Comparison of ENCODE assay signal across 18 mouse cellular contexts in the genomic region with DNA sequence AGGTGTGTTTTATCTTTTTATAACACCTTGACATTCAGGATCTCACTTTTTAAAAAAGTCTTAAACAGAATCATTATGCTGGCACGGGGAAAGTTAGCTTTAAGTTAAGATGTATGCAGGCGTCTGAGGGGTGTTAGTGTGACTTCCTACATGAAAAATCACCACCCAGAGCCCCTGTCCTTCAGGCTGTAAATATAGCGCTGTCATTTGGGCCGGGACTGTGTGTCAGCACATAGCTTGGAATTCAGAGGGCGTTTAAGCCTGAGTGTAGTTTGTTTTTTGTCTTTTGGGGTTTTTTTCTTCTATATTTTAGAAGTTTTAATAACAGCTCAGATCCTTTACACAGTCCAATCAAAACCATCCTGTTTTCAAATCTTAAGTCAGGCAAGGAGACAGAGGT.
DNase-seq lines count a peak whose midpoint lies in the region; ATAC-seq and TF ChIP-seq lines count a peak whose summit lies in the region.
"Had no signal": no experiment of that assay in that cellular context is flagged by ENCODE, and none has a peak within 500 bp of the region (broad histone marks: within the 10 kb centered on the region; RNA-seq: fewer than 3 reads in every experiment).

No protein-coding gene starts in this region.

- no peak for ATAC-seq in hindbrain, embryonic 12.5 days (ENCODE audit: low FRiP score)
- no peak for ATAC-seq in hindbrain, embryonic 16.5 days
- peak; percentile 54; the same call in 1 of the 2 replicates for ATAC-seq in lung, embryonic 14.5 days (ENCODE audit: insufficient read depth)
- ATAC-seq in heart, postnatal 0 days (ENCODE audit: insufficient read depth, low read depth), result no peak
- ATAC-seq: forebrain, embryonic 15.5 days had no signal

- no peak for DNase-seq in heart, adult 2 months
- no peak for DNase-seq in heart, postnatal 10 days
- peak; percentile 37 for DNase-seq in lung, embryonic 14.5 days
- DNase-seq in lung, adult 2 months, result no peak
- DNase-seq in heart, postnatal 0 days (ENCODE audit: low spot score), result no peak
- no peak for DNase-seq in gastrocnemius, postnatal 10 days
- DNase-seq: B cell, adult 2 months; cerebellum, adult 8-10 months; liver; right cerebral cortex, postnatal 4 days; thymus, postnatal 36 days had no signal

- H3K27me3 ChIP-seq in heart, adult 2 months (ENCODE audit: control insufficient read depth, insufficient read depth, low read length), result no peaks in the 10 kb centered on the region
- no peaks in the 10 kb centered on the region for H3K27me3 ChIP-seq in hindbrain, embryonic 12.5 days
- no peaks in the 10 kb centered on the region for H3K27me3 ChIP-seq in hindbrain, embryonic 16.5 days (replicated peaks; ENCODE audit: control insufficient read depth, insufficient read depth, low read length)
- H3K27me3 ChIP-seq in lung, embryonic 14.5 days (ENCODE audit: insufficient read depth, low read length), result no peaks in the 10 kb centered on the region
- H3K27me3 ChIP-seq in heart, postnatal 0 days (ENCODE audit: control insufficient read depth, insufficient read depth, low read length), result no peaks in the 10 kb centered on the region
- H3K27me3 ChIP-seq: embryonic facial prominence, embryonic 12.5 days; forebrain, embryonic 15.5 days; hindbrain, embryonic 13.5 days; midbrain, embryonic 12.5 days; neural tube, embryonic 12.5 days had no signal

- no peak overlapping the region for H3K4me3 ChIP-seq in heart, adult 2 months
- no peak overlapping the region for H3K4me3 ChIP-seq in hindbrain, embryonic 12.5 days
- no peak overlapping the region for H3K4me3 ChIP-seq in hindbrain, embryonic 16.5 days (ENCODE audit: low read length)
- no peak overlapping the region for H3K4me3 ChIP-seq in lung, embryonic 14.5 days (ENCODE audit: low read depth, low read length)
- no peak overlapping the region for H3K4me3 ChIP-seq in lung, adult 2 months (replicated peaks; ENCODE audit: extremely low read depth, low read depth, low read length)
- no peak overlapping the region for H3K4me3 ChIP-seq in heart, postnatal 0 days (ENCODE audit: low read depth, low read length)
- H3K4me3 ChIP-seq: embryonic facial prominence, embryonic 12.5 days; forebrain, embryonic 15.5 days; hindbrain, embryonic 13.5 days; midbrain, embryonic 12.5 days; neural tube, embryonic 12.5 days had no signal

- H3K9ac ChIP-seq in heart, adult 2 months (ENCODE audit: low read depth, low read length), result no peak overlapping the region
- H3K9ac ChIP-seq in hindbrain, embryonic 12.5 days, result no peak overlapping the region
- no peak overlapping the region for H3K9ac ChIP-seq in hindbrain, embryonic 16.5 days (ENCODE audit: low read depth, low read length)
- no peak overlapping the region for H3K9ac ChIP-seq in lung, embryonic 14.5 days
- no peak overlapping the region for H3K9ac ChIP-seq in heart, postnatal 0 days (replicated peaks; ENCODE audit: low read depth, low read length)
- H3K9ac ChIP-seq: embryonic facial prominence, embryonic 12.5 days; forebrain, embryonic 15.5 days; hindbrain, embryonic 13.5 days; midbrain, embryonic 12.5 days; neural tube, embryonic 12.5 days had no signal

- H3K4me2 ChIP-seq in hindbrain, embryonic 12.5 days (replicated peaks), result no peak overlapping the region
- no peak overlapping the region for H3K4me2 ChIP-seq in hindbrain, embryonic 16.5 days (ENCODE audit: low read length)
- H3K4me2 ChIP-seq in lung, embryonic 14.5 days, result peak overlapping the region; percentile 14; the same call in 1 of the 2 replicates
- peak overlapping the region; percentile 32 for H3K4me2 ChIP-seq in heart, postnatal 0 days (ENCODE audit: low read depth, low read length)
- H3K4me2 ChIP-seq: embryonic facial prominence, embryonic 12.5 days; forebrain, embryonic 15.5 days; hindbrain, embryonic 13.5 days; midbrain, embryonic 12.5 days; neural tube, embryonic 12.5 days had no signal

- H3K79me2 ChIP-seq in heart, adult 2 months (replicated peaks; ENCODE audit: control insufficient read depth, insufficient read depth, low read length), result no peaks in the 10 kb centered on the region

- TF ChIP-seq CTCF in heart, adult 2 months (IDR thresholded peaks at IDR 0.05), result no peak
- TF ChIP-seq CTCF in lung, embryonic 14.5 days (IDR thresholded peaks at IDR 0.05; ENCODE audit: low read depth), result no peak
- no peak for TF ChIP-seq CTCF in lung, adult 2 months (IDR thresholded peaks at IDR 0.05; ENCODE audit: insufficient read depth, low read length)
- no peak for TF ChIP-seq CTCF in heart, postnatal 0 days (IDR thresholded peaks at IDR 0.05; ENCODE audit: low read depth)

- H3K9me3 ChIP-seq in hindbrain, embryonic 12.5 days (replicated peaks), result no peaks in the 10 kb centered on the region
- H3K9me3 ChIP-seq in hindbrain, embryonic 16.5 days (ENCODE audit: control insufficient read depth, low read length), result no peaks in the 10 kb centered on the region
- no peaks in the 10 kb centered on the region for H3K9me3 ChIP-seq in lung, embryonic 14.5 days (ENCODE audit: low read depth, low read length)
- H3K9me3 ChIP-seq in heart, postnatal 0 days (replicated peaks; ENCODE audit: control insufficient read depth, low read length), result no peaks in the 10 kb centered on the region
- H3K9me3 ChIP-seq: embryonic facial prominence, embryonic 12.5 days; forebrain, embryonic 15.5 days; hindbrain, embryonic 13.5 days; midbrain, embryonic 12.5 days; neural tube, embryonic 12.5 days had no signal

- TF ChIP-seq POLR2A in heart, adult 2 months (IDR thresholded peaks at IDR 0.05; ENCODE audit: insufficient read depth, low read depth, low read length), result no peak
- TF ChIP-seq POLR2A in lung, adult 2 months (IDR thresholded peaks at IDR 0.05; ENCODE audit: borderline replicate concordance, extremely low read depth, low read depth, low read length), result no peak

- intact Hi-C loops in heart, adult 2 months (cut with DNase I), result no loop called here
- intact Hi-C loops in heart, postnatal 10 days (cut with DNase I), result no loop called here

- peaks cover 2% of the 10 kb centered on the region for H3K36me3 ChIP-seq in heart, adult 2 months (ENCODE audit: control insufficient read depth, insufficient read depth, low read length)
- 0 out of 2 replicates have a peak, but pooled peaks cover 8% of the 10 kb centered on the region for H3K36me3 ChIP-seq in hindbrain, embryonic 12.5 days
- peaks cover 10% of the 10 kb centered on the region for H3K36me3 ChIP-seq in hindbrain, embryonic 16.5 days (ENCODE audit: control insufficient read depth, insufficient read depth, low read length)
- peaks cover 24% of the 10 kb centered on the region; the same call in 1 of the 2 replicates for H3K36me3 ChIP-seq in lung, embryonic 14.5 days (ENCODE audit: insufficient read depth)
- H3K36me3 ChIP-seq in heart, postnatal 0 days (replicated peaks; ENCODE audit: control insufficient read depth, insufficient read depth, low read length), result 0 out of 2 replicates have a peak, but pooled peaks cover 3% of the 10 kb centered on the region

- no peak for TF ChIP-seq EP300 in heart, adult 2 months (IDR thresholded peaks at IDR 0.05; ENCODE audit: insufficient read depth, low read depth, low read length)
- TF ChIP-seq EP300 in heart, postnatal 0 days (IDR thresholded peaks at IDR 0.05; ENCODE audit: low read depth), result no peak

- 30% methylated on average over 5 of the region's 5 CpGs for WGBS in heart, adult 2 months
- 46% methylated on average over 5 of the region's 5 CpGs for WGBS in hindbrain, embryonic 12.5 days
- 42% methylated on average over 5 of the region's 5 CpGs for WGBS in hindbrain, embryonic 16.5 days
- 19% methylated on average over 5 of the region's 5 CpGs for WGBS in lung, embryonic 14.5 days
- WGBS in lung, adult 2 months, result 41% methylated on average over 5 of the region's 5 CpGs
- 16% methylated on average over 5 of the region's 5 CpGs for WGBS in heart, postnatal 0 days

- H3K27ac ChIP-seq in heart, adult 2 months, result peak overlapping the region; percentile 30
- 0 out of 2 replicates have a peak overlapping the region, but pooled peaks have one; percentile 12 for H3K27ac ChIP-seq in hindbrain, embryonic 12.5 days
- H3K27ac ChIP-seq in hindbrain, embryonic 16.5 days (ENCODE audit: low read depth, low read length), result no peak overlapping the region
- peak overlapping the region; percentile 90 for H3K27ac ChIP-seq in lung, embryonic 14.5 days (ENCODE audit: low read depth)
- H3K27ac ChIP-seq in heart, postnatal 0 days (ENCODE audit: low read depth), result peak overlapping the region; percentile 72
- H3K27ac ChIP-seq: embryonic facial prominence, embryonic 12.5 days; forebrain, embryonic 15.5 days; neural tube, embryonic 12.5 days had no signal

- peaks cover 7% of the 10 kb centered on the region for H3K4me1 ChIP-seq in heart, adult 2 months (ENCODE audit: control insufficient read depth, insufficient read depth, low read length)
- peaks cover 9% of the 10 kb centered on the region for H3K4me1 ChIP-seq in hindbrain, embryonic 12.5 days
- no peaks in the 10 kb centered on the region; the same call in none of the 2 replicates for H3K4me1 ChIP-seq in hindbrain, embryonic 16.5 days (ENCODE audit: control insufficient read depth, insufficient read depth, low read depth, low read length)
- peaks cover 10% of the 10 kb centered on the region; the same call in 1 of the 2 replicates for H3K4me1 ChIP-seq in lung, embryonic 14.5 days (ENCODE audit: insufficient read depth)
- H3K4me1 ChIP-seq in lung, adult 2 months (ENCODE audit: control insufficient read depth, insufficient read depth, low read length), result peaks cover 7% of the 10 kb centered on the region
- H3K4me1 ChIP-seq in heart, postnatal 0 days (ENCODE audit: control insufficient read depth, insufficient read depth), result peaks cover 22% of the 10 kb centered on the region; the same call in 1 of the 2 replicates
- H3K4me1 ChIP-seq: embryonic facial prominence, embryonic 12.5 days had no signal

Comparison
In these comparisons a context has a peak if more than half of its experiments do, and no peak if none do; other contexts are left out.
1. H3K4me2 ChIP-seq: peak in lung, embryonic 14.5 days (single experiment) and heart, postnatal 0 days (single experiment); none in hindbrain, embryonic 12.5 days (single experiment) and hindbrain, embryonic 16.5 days (single experiment).